In the genomic region with DNA sequence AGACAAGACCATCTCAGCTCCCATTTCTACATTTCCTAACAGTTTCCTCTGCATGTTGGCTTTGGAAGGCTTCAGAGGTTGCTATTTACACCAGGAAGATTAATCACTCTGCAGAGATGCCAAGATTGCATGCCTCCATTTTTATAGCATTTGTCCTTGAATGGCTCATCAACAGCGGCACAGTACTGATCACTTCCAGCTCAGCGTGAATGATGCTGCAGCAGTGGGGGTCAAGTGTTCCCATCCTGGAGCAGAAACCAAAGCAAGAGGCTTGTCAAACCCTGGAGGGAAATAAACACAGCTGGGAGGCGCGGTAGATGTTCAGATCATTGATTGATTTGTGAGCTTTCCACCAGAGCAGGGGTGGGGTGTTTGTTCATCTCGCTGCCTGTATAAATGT, we compare ENCODE assay signal across 21 mouse cellular contexts.
DNase-seq lines count a peak whose midpoint lies in the region; ATAC-seq lines count a peak whose summit lies in the region.
"Had no signal": no experiment of that assay in that cellular context is flagged by ENCODE, and none has a peak within 500 bp of the region (broad histone marks: within the 10 kb centered on the region; RNA-seq: fewer than 3 reads in every experiment).

No protein-coding gene starts in this region.

- DNase-seq in hindbrain, embryonic 14.5 days (ENCODE audit: low spot score), result no peak
- DNase-seq in layer of hippocampus, adult 8-10 months (ENCODE audit: low spot score in 2 of 2), result peak; percentile 4 to 6
- DNase-seq in layer of hippocampus, postnatal 25 days (ENCODE audit: extremely low spot score in 1 of 2, low spot score in 1 of 2), result no peak
- DNase-seq in right cerebral cortex, postnatal 10 days (ENCODE audit: low spot score in 2 of 2), result peak; percentile 22 to 28
- DNase-seq in right cerebral cortex, postnatal 36 days (ENCODE audit: low spot score in 2 of 2), result no peak
- no peak for DNase-seq in gastrocnemius, adult 8-10 months (ENCODE audit: low spot score in 2 of 2)
- DNase-seq: cerebellum, adult 9-11 months; gastrocnemius, adult 2 months; heart, postnatal 14 days; lung, embryonic 14.5 days; midbrain, embryonic 14.5 days; spleen, adult 18-20 months; thymus, postnatal 36 days had no signal

- H3K9me3 ChIP-seq in hindbrain, embryonic 14.5 days (ENCODE audit: control insufficient read depth, low read length), result no peaks in the 10 kb centered on the region
- H3K9me3 ChIP-seq in hindbrain, embryonic 12.5 days (replicated peaks), result no peaks in the 10 kb centered on the region
- H3K9me3 ChIP-seq: embryonic facial prominence, embryonic 12.5 days; limb, embryonic 12.5 days; liver, embryonic 12.5 days had no signal

- H3K4me1 ChIP-seq in hindbrain, embryonic 14.5 days (replicated peaks; ENCODE audit: control insufficient read depth, insufficient read depth, low read length), result 0 out of 2 replicates have a peak, but pooled peaks cover 3% of the 10 kb centered on the region
- no peaks in the 10 kb centered on the region for H3K4me1 ChIP-seq in hindbrain, embryonic 12.5 days
- H3K4me1 ChIP-seq: embryonic facial prominence, embryonic 12.5 days; heart, embryonic 12.5 days; limb, embryonic 12.5 days; liver, embryonic 12.5 days had no signal

- no peak overlapping the region for H3K9ac ChIP-seq in hindbrain, embryonic 14.5 days
- no peak overlapping the region for H3K9ac ChIP-seq in hindbrain, embryonic 12.5 days
- H3K9ac ChIP-seq: embryonic facial prominence, embryonic 12.5 days; heart, embryonic 12.5 days; limb, embryonic 12.5 days; liver, embryonic 12.5 days; lung, embryonic 14.5 days had no signal

- no peaks in the 10 kb centered on the region for H3K36me3 ChIP-seq in hindbrain, embryonic 14.5 days (replicated peaks; ENCODE audit: control insufficient read depth, insufficient read depth)
- no peaks in the 10 kb centered on the region for H3K36me3 ChIP-seq in hindbrain, embryonic 12.5 days
- H3K36me3 ChIP-seq: embryonic facial prominence, embryonic 12.5 days; heart, embryonic 12.5 days; limb, embryonic 12.5 days; liver, embryonic 12.5 days had no signal

- WGBS in hindbrain, embryonic 14.5 days, result 50% methylated on average over 5 of the region's 5 CpGs
- WGBS in hindbrain, embryonic 12.5 days, result 57% methylated on average over 5 of the region's 5 CpGs

- H3K27me3 ChIP-seq in hindbrain, embryonic 14.5 days (ENCODE audit: control insufficient read depth, insufficient read depth, low read length), result no peaks in the 10 kb centered on the region
- H3K27me3 ChIP-seq in hindbrain, embryonic 12.5 days, result no peaks in the 10 kb centered on the region
- H3K27me3 ChIP-seq: embryonic facial prominence, embryonic 12.5 days; heart, embryonic 12.5 days; limb, embryonic 12.5 days; liver, embryonic 12.5 days had no signal

- peak; percentile 51; the same call in 1 of the 2 replicates for ATAC-seq in hindbrain, embryonic 14.5 days (ENCODE audit: low FRiP score)
- no peak for ATAC-seq in hindbrain, embryonic 12.5 days (ENCODE audit: low FRiP score)
- ATAC-seq: forebrain, embryonic 14.5 days; liver, embryonic 12.5 days had no signal

- no peak overlapping the region for H3K27ac ChIP-seq in hindbrain, embryonic 14.5 days
- no peak overlapping the region for H3K27ac ChIP-seq in hindbrain, embryonic 12.5 days
- H3K27ac ChIP-seq: embryonic facial prominence, embryonic 12.5 days; gastrocnemius, adult 2 months; limb, embryonic 12.5 days; liver, embryonic 12.5 days had no signal

- H3K4me2 ChIP-seq in hindbrain, embryonic 14.5 days (replicated peaks), result no peak overlapping the region
- no peak overlapping the region for H3K4me2 ChIP-seq in hindbrain, embryonic 12.5 days (replicated peaks)
- H3K4me2 ChIP-seq: embryonic facial prominence, embryonic 12.5 days; heart, embryonic 12.5 days; limb, embryonic 12.5 days; liver, embryonic 12.5 days; lung, embryonic 14.5 days had no signal

- H3K4me3 ChIP-seq in hindbrain, embryonic 14.5 days (replicated peaks; ENCODE audit: low read length), result no peak overlapping the region
- no peak overlapping the region for H3K4me3 ChIP-seq in hindbrain, embryonic 12.5 days
- H3K4me3 ChIP-seq: embryonic facial prominence, embryonic 12.5 days; erythroblast, embryonic 14.5 days; gastrocnemius, adult 2 months; heart, embryonic 12.5 days; limb, embryonic 12.5 days; liver, embryonic 12.5 days; myocyte had no signal

Comparison
In these comparisons a context has a peak if more than half of its experiments do, and no peak if none do; other contexts are left out.
1. DNase-seq: peak in layer of hippocampus, adult 8-10 months (2 of 2) and right cerebral cortex, postnatal 10 days (2 of 2); none in hindbrain, embryonic 14.5 days (single experiment), layer of hippocampus, postnatal 25 days (0 of 2), right cerebral cortex, postnatal 36 days (0 of 2) and gastrocnemius, adult 8-10 months (0 of 2).